Mouse (Mus musculus): ENCODE measurements around the gene Ifrd2.

- TF ChIP-seq CTCF (IDR thresholded peaks at IDR 0.05; ENCODE audit: low read depth) (no peak), EP300 (IDR thresholded peaks at IDR 0.05; ENCODE audit: low read depth) (no peak)
These were observed 4.3 kb upstream of the Ifrd2 start for GRCm38 (mm10) chr9:107583174-107583573.

Data from liver, embryonic 14.5 days (tissue).